Mouse (Mus musculus): ENCODE measurements at regions not wholly inside any gene's neighbourhood (a gene's known extent, or its start where the extent isn't known, plus 50 kb on each side); places are given as distances from the start of the nearest gene placed in this dataset.
A peak's percentile ranks its signal among the peaks of the same experiment; 100 is the strongest.

DNA sequence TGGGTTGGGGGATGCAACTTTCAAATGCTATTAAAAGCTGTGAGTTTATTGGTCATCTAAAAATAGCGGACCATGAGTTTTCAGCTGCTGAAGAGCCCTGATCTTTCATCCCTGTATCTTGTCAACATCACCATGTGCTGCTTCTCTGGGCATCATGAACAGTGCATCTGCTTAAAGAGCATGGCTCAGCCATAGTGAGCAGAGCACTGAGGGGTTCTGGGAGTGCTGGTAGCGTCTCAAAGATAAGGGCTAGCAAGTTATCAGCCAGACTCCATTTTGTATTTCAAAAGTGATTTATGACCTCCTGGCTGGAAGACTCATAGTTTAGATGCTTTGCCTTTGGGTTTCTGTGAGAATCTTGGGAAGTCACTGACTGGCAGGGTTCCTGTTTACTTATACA is 173.5 kb upstream of the Itga4 start:
- no peak for DNase-seq (ENCODE audit: low read depth, low spot score)

GRCm38 (mm10) chr2:79086280-79086679 is 168.9 kb upstream of the Itga4 start:
- DNase-seq (ENCODE audit: low read depth, low spot score), result no peak

- DNase-seq (ENCODE audit: low read depth, low spot score), result no peak
Measured at GRCm38 (mm10) chr2:79086857-79087578, 168.2 kb upstream of the Itga4 start.

- DNase-seq (ENCODE audit: low read depth, low spot score), result peak; percentile 11
Measured at GRCm38 (mm10) chr2:79087600-79088205, 167.5 kb upstream of the Itga4 start.

DNA sequence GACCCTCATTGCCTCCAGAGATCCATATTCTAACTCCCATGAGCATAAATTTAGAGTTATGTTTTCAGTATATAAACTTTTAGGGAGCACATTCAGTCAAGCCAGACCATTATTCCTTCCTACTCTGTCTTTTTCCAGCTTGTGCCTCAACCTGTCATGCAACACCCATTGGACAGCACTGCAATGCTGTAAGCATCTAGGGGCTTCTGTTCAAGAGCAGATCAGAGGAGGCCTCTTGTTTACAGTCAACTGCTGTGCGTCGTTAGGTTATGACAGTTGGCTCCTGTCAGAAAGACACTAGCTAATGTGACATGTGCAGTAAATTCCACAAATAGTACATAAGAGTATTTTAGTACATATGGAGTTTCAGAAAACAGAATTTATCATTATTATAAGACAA is 165.0 kb upstream of the Itga4 start:
- DNase-seq (ENCODE audit: low read depth, low spot score), result no peak

GRCm38 (mm10) chr2:79094298-79094697 is 160.9 kb upstream of the Itga4 start:
- peak; percentile 53 for DNase-seq (ENCODE audit: low read depth, low spot score)

GRCm38 (mm10) chr2:79096532-79097251 is 158.5 kb upstream of the Itga4 start:
- no peak for DNase-seq (ENCODE audit: low read depth, low spot score)

GRCm38 (mm10) chr2:79099601-79100000 is 155.6 kb upstream of the Itga4 start:
- DNase-seq (ENCODE audit: low read depth, low spot score), result no peak

GRCm38 (mm10) chr2:79111673-79112072 is 143.6 kb upstream of the Itga4 start:
- no peak for DNase-seq (ENCODE audit: low read depth, low spot score)

GRCm38 (mm10) chr2:79112076-79112475 is 143.2 kb upstream of the Itga4 start:
- no peak for DNase-seq (ENCODE audit: low read depth, low spot score)

GRCm38 (mm10) chr2:79120610-79121345 is 134.4 kb upstream of the Itga4 start:
- DNase-seq (ENCODE audit: low read depth, low spot score), result no peak

GRCm38 (mm10) chr2:79122530-79122929 is 132.7 kb upstream of the Itga4 start:
- DNase-seq (ENCODE audit: low read depth, low spot score), result peak; percentile 9

DNA sequence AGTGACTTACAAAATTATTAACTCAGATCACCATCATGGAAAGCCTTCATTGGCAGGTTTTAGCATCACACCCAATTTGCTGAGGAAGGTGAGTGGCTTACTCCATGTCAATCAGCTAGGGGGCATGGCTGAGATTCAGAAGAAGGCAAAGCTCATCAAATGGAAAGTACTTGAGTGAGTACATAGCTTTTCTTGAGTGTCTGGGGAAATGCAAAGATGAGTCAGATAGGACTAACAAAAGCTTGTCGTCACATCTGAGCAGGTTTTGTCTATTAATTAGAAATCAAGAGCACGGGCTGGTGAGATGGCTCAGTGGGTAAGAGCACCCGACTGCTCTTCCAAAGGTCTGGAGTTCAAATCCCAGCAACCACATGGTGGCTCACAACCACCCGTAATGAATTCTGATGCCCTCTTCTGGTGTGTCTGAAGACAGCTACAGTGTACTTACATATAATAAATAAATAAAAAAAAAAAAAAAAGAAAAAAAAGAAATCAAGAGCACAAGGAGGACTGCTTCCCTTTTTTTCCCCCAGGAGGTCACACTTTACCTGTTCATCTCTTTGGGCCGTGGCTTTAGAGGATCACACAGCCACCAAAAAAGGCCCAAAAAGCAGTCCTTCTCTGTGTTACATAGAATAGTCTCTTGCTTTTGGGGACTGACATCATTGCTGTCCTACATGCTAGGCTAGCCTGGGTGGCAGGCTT is 130.8 kb upstream of the Itga4 start:
- DNase-seq (ENCODE audit: low read depth, low spot score), result no peak

GRCm38 (mm10) chr2:79126170-79126879 is 128.9 kb upstream of the Itga4 start:
- DNase-seq (ENCODE audit: low read depth, low spot score), result no peak

DNA sequence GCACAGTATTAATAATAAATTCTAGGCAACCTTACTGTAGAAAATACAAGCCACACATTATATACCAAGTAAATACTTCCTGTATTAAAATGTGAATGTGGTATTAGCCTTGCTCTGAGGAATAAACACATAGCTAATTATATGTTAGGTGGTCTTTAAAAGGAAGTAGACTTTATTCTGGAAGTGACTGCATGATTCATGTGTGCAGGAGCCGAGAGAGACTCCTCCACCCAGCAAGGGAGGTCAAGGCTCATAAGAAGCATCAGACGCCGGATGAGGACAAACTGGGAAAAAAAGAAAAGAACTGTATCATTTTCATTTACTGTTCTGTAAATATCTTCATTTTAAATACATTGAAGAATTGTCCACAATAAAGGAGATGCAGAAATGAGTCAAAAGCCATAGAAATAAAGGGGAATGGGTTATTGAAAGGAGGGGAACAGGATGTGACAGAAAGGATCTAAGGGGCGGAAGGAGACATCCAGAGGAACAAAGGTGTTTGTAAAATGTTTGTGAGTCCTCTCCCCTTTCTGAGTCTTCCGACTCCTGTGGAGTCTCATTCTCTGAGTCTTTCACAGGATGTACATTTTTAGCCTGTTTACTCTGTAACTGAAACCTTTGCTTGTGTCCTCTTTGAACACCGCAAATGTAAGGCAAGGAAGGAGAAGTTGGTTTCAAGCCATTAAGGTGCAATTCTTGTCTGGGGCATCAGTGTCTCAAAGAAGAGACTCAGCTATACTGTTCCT is 128.1 kb upstream of the Itga4 start:
- no peak for DNase-seq (ENCODE audit: low read depth, low spot score)

DNA sequence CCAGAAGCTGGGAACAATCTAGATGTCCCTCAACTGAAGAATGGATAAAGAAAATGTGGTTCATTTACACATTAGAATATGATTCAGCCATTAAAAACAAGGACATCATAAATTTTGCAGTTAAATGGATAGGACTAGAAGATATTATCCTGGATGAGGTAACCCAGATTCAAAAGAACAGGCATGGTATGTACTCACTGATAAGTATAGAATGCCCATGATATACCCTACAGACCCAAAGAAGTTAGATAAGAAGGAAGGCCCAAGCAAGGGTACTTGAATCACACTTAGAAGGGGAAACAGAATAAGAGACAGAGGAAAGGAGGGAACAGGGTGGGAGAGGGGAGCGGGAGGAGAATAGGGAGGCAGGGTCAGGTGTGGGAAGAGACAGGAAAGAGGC is 127.4 kb upstream of the Itga4 start:
- no peak for DNase-seq (ENCODE audit: low read depth, low spot score)

- DNase-seq (ENCODE audit: low read depth, low spot score), result no peak
Measured at GRCm38 (mm10) chr2:79130660-79131059, 124.6 kb upstream of the Itga4 start.

DNA sequence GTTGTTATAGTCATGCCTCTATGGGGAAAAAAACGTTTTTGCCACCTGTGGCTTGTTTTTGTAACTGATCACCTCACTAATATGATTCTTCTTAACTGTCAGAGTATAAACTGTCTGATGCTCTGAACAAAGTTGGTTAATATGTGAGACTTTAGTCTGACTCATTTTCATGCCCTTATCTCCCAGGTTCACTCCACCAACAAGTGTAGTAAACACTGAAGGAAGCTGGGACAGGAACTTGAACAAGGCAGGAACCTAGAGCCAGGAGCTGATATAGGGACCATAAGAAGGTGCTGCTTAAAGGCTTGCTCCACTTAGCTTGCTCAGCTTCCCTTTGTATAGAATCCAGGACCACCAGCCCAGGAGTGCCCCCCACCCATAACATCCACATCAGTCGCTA is 124.0 kb upstream of the Itga4 start:
- DNase-seq (ENCODE audit: low read depth, low spot score), result no peak

DNA sequence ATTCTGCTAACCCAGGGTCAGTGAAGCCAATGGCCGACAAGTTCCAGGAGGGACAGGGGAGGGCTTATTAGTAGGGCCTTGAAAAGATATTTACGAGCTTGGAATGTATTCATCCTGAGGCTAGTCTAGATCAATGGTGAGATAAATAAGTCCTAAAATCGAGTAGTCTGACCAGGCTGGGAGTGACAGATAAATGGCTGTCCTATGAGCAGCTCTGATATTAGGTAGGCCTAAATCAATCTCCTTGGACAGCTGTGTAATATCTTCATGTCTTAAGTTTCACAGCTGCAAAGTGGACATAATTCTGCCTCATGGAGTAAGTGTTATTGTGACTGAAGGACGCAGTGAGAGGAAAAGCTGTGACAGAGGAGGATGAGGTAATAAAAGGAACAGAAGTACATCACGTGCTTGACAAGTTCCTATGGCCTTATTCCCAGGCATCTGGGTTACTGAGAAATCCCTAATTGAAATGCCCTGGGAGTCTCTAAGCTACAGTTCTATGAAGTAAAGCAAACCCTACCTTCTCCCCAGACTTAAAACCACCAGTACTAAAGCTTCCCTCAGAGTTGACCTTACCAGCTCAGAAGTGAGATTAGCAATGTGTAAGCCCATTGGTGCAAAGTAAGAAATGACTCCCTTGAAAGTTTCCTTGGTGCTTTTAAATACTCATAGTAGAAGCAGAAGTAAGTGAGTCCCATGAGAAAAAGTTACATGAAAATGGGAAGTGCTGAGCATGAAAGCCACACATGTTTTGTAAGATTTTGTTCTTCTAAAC is 123.3 kb upstream of the Itga4 start:
- DNase-seq (ENCODE audit: low read depth, low spot score), result no peak

DNA sequence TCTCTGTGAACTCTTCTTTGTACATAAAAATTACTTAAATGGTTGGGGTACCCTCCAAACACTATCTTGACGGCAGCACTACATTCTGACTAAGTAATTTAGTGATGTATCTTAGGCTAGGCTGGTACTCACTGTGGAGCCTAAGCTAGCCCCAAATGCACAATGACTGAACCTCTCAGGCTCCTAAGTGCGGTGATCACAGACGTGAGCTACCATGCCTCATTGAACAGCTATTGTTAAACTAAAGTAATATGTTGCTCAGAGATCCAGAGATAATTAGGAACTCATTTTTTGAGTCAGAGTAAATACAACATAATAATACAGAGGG is 122.7 kb upstream of the Itga4 start:
- DNase-seq (ENCODE audit: low read depth, low spot score), result no peak
